Mouse (Mus musculus) liver, embryonic 15.5 days (tissue): Measurements from ENCODE around the gene Slit3. TPM values are rescaled to one million over a fixed set of nuclear protein-coding genes. Genes with fewer than 3 reads are reported as not detected.

ENCODE experiments used
- ATAC-seq: fragments of 200-750 bp; cut with Nextera tagmentation; 2 replicates; pipeline ENCODE4 v1.8.0; 2017; ENCODE audit warnings: moderate number of reproducible peaks, mild to moderate bottlenecking, moderate library complexity; ENCODE audit not compliant: insufficient read depth
- H3K27ac ChIP-seq: fragments of 300-500 bp; sonication (generic); replicated peaks from 2 replicates; pipeline ENCODE4 v1.5.1; 2015; ENCODE audit warnings: mild to moderate bottlenecking, inconsistent platforms
- H3K27me3 ChIP-seq: fragments of 300-500 bp; sonication (generic); 2 replicates; pipeline ENCODE4 v1.6.1; 2015; ENCODE audit warnings: mild to moderate bottlenecking, inconsistent platforms
- H3K36me3 ChIP-seq: fragments of 300-500 bp; sonication (generic); replicated peaks from 2 replicates; pipeline ENCODE4 v1.6.1; 2015; ENCODE audit warnings: moderate library complexity, mild to moderate bottlenecking, inconsistent platforms
- H3K4me1 ChIP-seq: fragments of 300-500 bp; sonication (generic); replicated peaks from 2 replicates; pipeline ENCODE4 v1.6.1; 2015; ENCODE audit warnings: inconsistent platforms
- H3K4me2 ChIP-seq: fragments of 300-500 bp; sonication (generic); 2 replicates; pipeline ENCODE4 v1.6.1; 2015; ENCODE audit warnings: moderate library complexity, mild to moderate bottlenecking, inconsistent platforms
- H3K4me3 ChIP-seq: fragments of 300-500 bp; sonication (generic); replicated peaks from 2 replicates; pipeline ENCODE4 v1.5.1; 2015; ENCODE audit warnings: mild to moderate bottlenecking, inconsistent platforms
- H3K9ac ChIP-seq: fragments of 300-500 bp; sonication (generic); 2 replicates; pipeline ENCODE4 v1.6.1; 2015; ENCODE audit warnings: moderate library complexity, mild to moderate bottlenecking, inconsistent platforms
- H3K9me3 ChIP-seq: fragments of 300-500 bp; sonication (generic); replicated peaks from 2 replicates; pipeline ENCODE4 v1.6.1; 2016; ENCODE audit warnings: inconsistent platforms
- WGBS: fragments of 180-500 bp; shearing (Covaris S2); methylation state at CpG from one replicate; pipeline ENCODE4 v1.1.7; 2015; ENCODE audit warnings: mixed read lengths; ENCODE audit not compliant: insufficient replicate concordance; 5-methylcytosine and 5-hydroxymethylcytosine counted together
- polyA plus RNA-seq: library from polyadenylated mRNA; unstranded; fragments of >200 nt; fragmentation: Nextera tagmentation; extraction: Ambion mirVana; gene quantifications from 2 replicates; pipeline ENCODE4 v1.2.1, GENCODE M21; 2015

Slit3 gene
- polyA plus RNA-seq, 1 experiment from 2014 or later: 0.20 TPM

DNA sequence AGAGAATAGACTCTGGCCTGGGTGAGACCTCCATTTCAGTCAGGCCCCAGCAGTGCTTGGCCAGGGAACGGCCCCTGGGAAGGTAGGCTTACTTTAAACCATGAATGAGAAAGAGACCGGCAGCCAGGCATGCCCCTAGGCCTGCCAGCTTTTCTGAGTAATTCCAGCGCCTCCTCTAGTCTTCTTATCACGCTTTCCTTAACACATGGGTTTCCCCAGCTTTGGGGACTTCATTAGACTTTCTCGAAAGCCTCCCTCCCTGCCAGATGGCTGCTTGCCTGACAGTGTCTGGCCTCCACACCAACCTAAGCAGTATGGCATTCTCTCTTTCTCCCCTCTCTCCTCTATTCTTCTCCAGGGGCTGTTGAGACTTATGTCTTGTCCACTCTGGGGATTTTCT is 24.5 kb upstream of the Slit3 start:
- 56% methylated on average over 5 of the region's 5 CpGs for WGBS
- no peak overlapping the region for H3K4me3 ChIP-seq
- ATAC-seq: no peak
- no peak overlapping the region for H3K4me2 ChIP-seq
- H3K9ac ChIP-seq: no peak overlapping the region
- H3K27ac ChIP-seq: no peak overlapping the region
- no peaks in the 10 kb centered on the region for H3K36me3 ChIP-seq
- H3K9me3 ChIP-seq: no peaks in the 10 kb centered on the region
- no peaks in the 10 kb centered on the region for H3K27me3 ChIP-seq
- H3K4me1 ChIP-seq: no peaks in the 10 kb centered on the region

- H3K4me3 ChIP-seq: no peak overlapping the region
- no peak overlapping the region for H3K9ac ChIP-seq
- WGBS: 62% methylated on average over 4 of the region's 4 CpGs
- ATAC-seq: no peak
- H3K9me3 ChIP-seq: no peaks in the 10 kb centered on the region
- H3K27me3 ChIP-seq: no peaks in the 10 kb centered on the region
- H3K27ac ChIP-seq: no peak overlapping the region
- H3K4me2 ChIP-seq: no peak overlapping the region
- no peaks in the 10 kb centered on the region for H3K4me1 ChIP-seq
- no peaks in the 10 kb centered on the region for H3K36me3 ChIP-seq
Observed at GRCm38 (mm10) chr11:35109781-35110180, 11.2 kb upstream of the Slit3 start.

GRCm38 (mm10) chr11:35110784-35111183 is 10.2 kb upstream of the Slit3 start:
- no peaks in the 10 kb centered on the region for H3K27me3 ChIP-seq

GRCm38 (mm10) chr11:35113290-35113689 is 7.7 kb upstream of the Slit3 start:
- Histone ChIP-seq H3K27me3 (no peaks in the 10 kb centered on the region), H3K36me3 (no peaks in the 10 kb centered on the region), H3K27ac (no peak overlapping the region), H3K4me3 (no peak overlapping the region), H3K9me3 (no peaks in the 10 kb centered on the region), H3K9ac (no peak overlapping the region), H3K4me1 (no peaks in the 10 kb centered on the region), H3K4me2 (no peak overlapping the region)
- ATAC-seq: peak; percentile 37; the same call in 1 of the 2 replicates
- WGBS: 44% methylated on average over 1 of the region's 1 CpGs

More at GRCm38 (mm10) chr11:35110784-35111183, 10.2 kb upstream of the Slit3 start:
- no peak overlapping the region for H3K4me2 ChIP-seq
- H3K27ac ChIP-seq: no peak overlapping the region
- ATAC-seq: no peak
- H3K36me3 ChIP-seq: no peaks in the 10 kb centered on the region
- H3K4me1 ChIP-seq: no peaks in the 10 kb centered on the region
- 21% methylated on average over 2 of the region's 2 CpGs for WGBS
- H3K9me3 ChIP-seq: no peaks in the 10 kb centered on the region
- no peak overlapping the region for H3K4me3 ChIP-seq
- H3K9ac ChIP-seq: no peak overlapping the region

- ATAC-seq: no peak
Observed at GRCm38 (mm10) chr11:35116436-35116835, 4.6 kb upstream of the Slit3 start.

GRCm38 (mm10) chr11:35117871-35118270 is 3.2 kb upstream of the Slit3 start:
- WGBS: 57% methylated on average over 3 of the region's 3 CpGs
- no peak for ATAC-seq
- Histone ChIP-seq H3K4me3 (no peak overlapping the region), H3K4me1 (no peaks in the 10 kb centered on the region), H3K9me3 (no peaks in the 10 kb centered on the region), H3K27ac (no peak overlapping the region), H3K27me3 (peaks cover 40% of the 10 kb centered on the region), H3K36me3 (no peaks in the 10 kb centered on the region), H3K9ac (no peak overlapping the region), H3K4me2 (no peak overlapping the region)

More at GRCm38 (mm10) chr11:35116436-35116835, 4.6 kb upstream of the Slit3 start:
- Histone ChIP-seq H3K4me2 (no peak overlapping the region), H3K27me3 (peaks cover 26% of the 10 kb centered on the region), H3K27ac (no peak overlapping the region), H3K4me3 (no peak overlapping the region), H3K36me3 (no peaks in the 10 kb centered on the region), H3K4me1 (no peaks in the 10 kb centered on the region), H3K9me3 (no peaks in the 10 kb centered on the region), H3K9ac (no peak overlapping the region)
- 53% methylated on average over 3 of the region's 3 CpGs for WGBS

- Histone ChIP-seq H3K27ac (no peak overlapping the region), H3K4me3 (no peak overlapping the region), H3K4me1 (no peaks in the 10 kb centered on the region), H3K27me3 (peaks cover 49% of the 10 kb centered on the region), H3K4me2 (no peak overlapping the region), H3K9me3 (no peaks in the 10 kb centered on the region), H3K9ac (no peak overlapping the region), H3K36me3 (no peaks in the 10 kb centered on the region)
- no peak for ATAC-seq
- 40% methylated on average over 6 of the region's 6 CpGs for WGBS
Observed at GRCm38 (mm10) chr11:35118731-35119130, 2.3 kb upstream of the Slit3 start.

- WGBS: 15% methylated on average over 6 of the region's 6 CpGs
- H3K4me2 ChIP-seq: no peak overlapping the region
- no peak overlapping the region for H3K4me3 ChIP-seq
- H3K27me3 ChIP-seq: peaks cover 55% of the 10 kb centered on the region
- H3K36me3 ChIP-seq: no peaks in the 10 kb centered on the region
- H3K4me1 ChIP-seq: no peaks in the 10 kb centered on the region
- no peak overlapping the region for H3K9ac ChIP-seq
- ATAC-seq: no peak
- H3K27ac ChIP-seq: no peak overlapping the region
- no peaks in the 10 kb centered on the region for H3K9me3 ChIP-seq
Observed at GRCm38 (mm10) chr11:35119360-35119759, 1.7 kb upstream of the Slit3 start.

DNA sequence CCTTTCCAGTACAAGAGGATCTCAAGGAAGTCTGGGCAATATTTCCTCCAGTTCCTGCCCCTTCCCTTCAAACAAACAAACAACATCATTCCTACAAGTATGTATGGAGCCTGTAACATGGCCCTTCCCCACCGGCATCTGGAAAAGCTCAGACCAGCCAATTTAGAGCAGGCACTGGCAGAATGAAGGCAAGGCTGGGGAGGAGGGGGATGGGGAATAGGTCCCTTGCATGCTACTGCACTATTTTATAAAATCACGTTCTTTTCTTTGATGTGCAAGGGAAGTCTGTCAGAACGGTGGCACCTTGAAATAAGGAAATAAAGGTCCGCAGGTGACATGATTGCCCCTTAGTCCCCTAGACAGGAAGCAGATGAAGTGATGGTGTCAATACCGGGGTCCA is 948 bp upstream of the Slit3 start:
- no peak for ATAC-seq
- Histone ChIP-seq H3K27ac (no peak overlapping the region), H3K9ac (no peak overlapping the region), H3K4me1 (no peaks in the 10 kb centered on the region), H3K4me2 (no peak overlapping the region), H3K27me3 (peaks cover 58% of the 10 kb centered on the region), H3K4me3 (no peak overlapping the region), H3K36me3 (no peaks in the 10 kb centered on the region), H3K9me3 (no peaks in the 10 kb centered on the region)
- WGBS: 27% methylated on average over 5 of the region's 5 CpGs

DNA sequence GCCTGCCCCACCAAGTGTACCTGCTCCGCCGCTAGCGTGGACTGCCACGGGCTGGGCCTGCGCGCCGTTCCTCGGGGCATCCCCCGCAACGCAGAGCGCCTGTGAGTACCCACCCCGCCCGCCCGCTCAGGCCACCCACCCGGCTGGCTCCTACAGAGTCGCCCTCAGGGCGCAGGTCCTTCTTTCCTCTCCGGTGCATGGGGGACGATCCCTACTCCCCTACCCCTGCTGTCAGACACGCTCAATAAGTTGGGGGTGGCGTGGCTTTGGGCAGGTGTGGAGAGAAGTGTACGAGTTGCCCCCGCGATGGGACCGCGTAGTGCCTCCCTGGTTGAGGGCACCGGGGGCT is 561 bp downstream of the Slit3 start:
- Histone ChIP-seq H3K4me3 (peak overlapping the region; percentile 31), H3K27me3 (peaks cover 58% of the 10 kb centered on the region), H3K27ac (no peak overlapping the region), H3K4me2 (peak overlapping the region; percentile 48), H3K9ac (no peak overlapping the region), H3K9me3 (no peaks in the 10 kb centered on the region), H3K4me1 (no peaks in the 10 kb centered on the region), H3K36me3 (no peaks in the 10 kb centered on the region)
- WGBS: 2% methylated on average over 26 of the region's 27 CpGs
- ATAC-seq: no peak

- Histone ChIP-seq H3K27me3 (peaks cover 58% of the 10 kb centered on the region), H3K4me2 (no peak overlapping the region), H3K9me3 (no peaks in the 10 kb centered on the region), H3K9ac (no peak overlapping the region), H3K4me3 (0 out of 2 replicates have a peak overlapping the region, but pooled peaks have one; percentile 2), H3K27ac (no peak overlapping the region), H3K4me1 (no peaks in the 10 kb centered on the region), H3K36me3 (no peaks in the 10 kb centered on the region)
- ATAC-seq: no peak
- 3% methylated on average over 23 of the region's 23 CpGs for WGBS
Observed at GRCm38 (mm10) chr11:35122091-35122811, 1.2 kb downstream of the Slit3 start.
